Mouse (Mus musculus) adrenal gland, postnatal 4 days (tissue): ENCODE measurements around the gene Dab2. TPM values are rescaled to one million over a fixed set of nuclear protein-coding genes. Genes with fewer than 3 reads are reported as not detected.

Experiments used
- DNase-seq, 2 experiments: peaks; one replicate each; pipeline ENCODE4 v3.0.0; 2021 to 2022; ENCODE audit warnings: low spot score in 2 of 2, mixed read lengths in 2 of 2
- long read RNA-seq, 2 experiments: library from polyadenylated mRNA; stranded (forward); transcript quantifications; one replicate each; pipeline ENCODE4 v2.0.0; 2021
- total RNA-seq, 2 experiments: library from RNA; stranded (reverse); gene quantifications; 2 replicates each; pipeline ENCODE4 v1.2.3; 2021

The Dab2 gene
- 100 to 1,000 TPM; 462 to 492 TPM for total RNA-seq
- long read RNA-seq, experiment 1, full-length matches to known transcripts = 72 of 118 reads
- long read RNA-seq, experiment 1, partial matches to known transcripts = 21 of 118 reads
- long read RNA-seq, experiment 1, other reads (novel, unspliced or antisense) = 25 of 118 reads
- long read RNA-seq, experiment 2, full-length matches to known transcripts = 80 of 181 reads
- long read RNA-seq, experiment 2, partial matches to known transcripts = 75 of 181 reads
- long read RNA-seq, experiment 2, other reads (novel, unspliced or antisense) = 26 of 181 reads

- no peak for DNase-seq
Measured at GRCm38 (mm10) chr15:6299554-6299953, at the start of gene Dab2. Dab2 (plus strand) TSS chr15:6299788.

DNA sequence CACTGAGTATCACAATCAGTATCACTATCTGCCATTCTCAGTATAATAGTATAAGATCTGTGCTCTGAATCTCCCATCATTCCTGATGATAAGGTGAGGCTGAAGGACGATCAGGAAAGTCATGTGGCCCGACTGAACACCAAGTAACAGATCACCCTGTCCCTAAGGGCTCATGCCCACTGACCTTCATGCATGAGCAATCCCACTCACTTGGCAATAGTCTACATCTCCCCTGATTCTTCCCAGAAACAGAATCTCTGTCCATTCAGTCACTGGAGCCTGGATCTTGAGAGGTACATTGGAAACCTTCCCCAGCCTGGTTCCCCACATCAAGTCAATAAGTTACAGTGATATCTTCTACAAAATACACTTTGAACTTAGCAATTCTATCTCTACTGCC lies 46.1 kb upstream of the Dab2 start:
- no peak for DNase-seq

DNA sequence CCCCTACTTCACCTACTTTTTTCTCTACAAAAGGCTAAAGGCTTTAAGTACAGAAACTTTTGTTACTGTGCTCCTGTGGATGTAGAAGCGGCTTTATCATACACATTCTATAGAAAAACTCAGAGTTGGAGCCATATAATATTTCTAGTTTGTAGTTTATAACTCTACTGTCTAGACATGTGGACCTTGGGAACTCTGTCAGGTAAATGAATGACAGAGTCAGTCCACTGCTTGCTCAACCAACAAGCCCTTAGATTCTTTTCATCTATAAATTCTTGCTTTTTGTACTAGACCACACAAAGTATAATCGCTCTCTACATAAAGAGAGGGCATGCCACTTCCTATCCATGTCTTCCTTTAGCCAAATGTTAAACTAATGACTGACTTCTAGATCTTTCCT lies 45.2 kb upstream of the Dab2 start:
- no peak for DNase-seq

DNA sequence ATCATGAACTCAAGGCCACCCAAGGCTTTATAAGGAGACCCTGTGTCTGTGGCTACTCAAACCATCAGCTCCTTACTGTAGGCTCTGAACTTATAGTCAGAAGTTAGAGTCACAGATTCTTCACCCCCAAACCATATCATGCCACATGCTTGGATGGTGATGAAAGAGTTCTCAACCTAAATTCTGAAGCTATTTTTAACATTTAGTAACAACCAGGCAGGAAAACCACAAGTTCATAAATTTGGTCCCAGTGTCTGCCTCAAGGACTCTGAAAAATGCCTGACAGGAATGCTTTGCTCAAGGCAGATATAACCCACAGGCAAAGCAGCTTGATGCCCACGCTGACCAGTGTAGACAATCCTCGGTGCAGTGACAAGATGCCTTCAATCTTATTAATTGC lies 42.5 kb upstream of the Dab2 start:
- no peak for DNase-seq

- DNase-seq = no peak
Measured at GRCm38 (mm10) chr15:6259957-6260740, 39.4 kb upstream of the Dab2 start.

GRCm38 (mm10) chr15:6260741-6261430 lies 38.7 kb upstream of the Dab2 start:
- DNase-seq = no peak

DNA sequence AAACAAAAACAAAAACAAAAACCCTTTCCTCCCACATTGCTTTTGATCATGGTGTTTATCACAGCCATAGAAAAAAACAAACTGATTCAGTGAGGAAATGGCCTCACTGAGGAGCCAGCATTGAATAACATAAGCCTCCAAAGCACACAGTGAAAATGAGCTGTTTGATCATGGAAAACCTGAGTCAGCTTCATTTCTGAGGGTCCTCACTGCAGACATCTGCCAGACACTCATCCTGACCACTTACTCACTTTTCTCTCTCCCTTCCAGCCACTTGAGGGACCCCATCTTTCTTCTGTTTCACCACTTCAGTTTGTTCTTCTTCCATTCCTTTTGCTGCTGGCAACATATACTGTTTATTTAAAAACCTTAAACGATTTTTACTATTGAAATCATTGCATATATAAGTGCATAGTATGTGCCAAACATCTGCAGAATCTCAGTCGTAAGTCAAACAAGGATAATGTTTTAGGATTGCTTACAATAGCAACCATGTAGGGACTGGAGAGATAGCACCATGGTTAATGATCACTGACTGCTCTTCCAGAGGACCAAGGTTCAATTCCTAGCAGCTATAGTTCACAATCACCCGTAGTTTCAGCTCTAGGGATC lies 32.3 kb upstream of the Dab2 start:
- DNase-seq = no peak

GRCm38 (mm10) chr15:6278606-6279468 lies 20.8 kb upstream of the Dab2 start:
- no peak for DNase-seq

DNA sequence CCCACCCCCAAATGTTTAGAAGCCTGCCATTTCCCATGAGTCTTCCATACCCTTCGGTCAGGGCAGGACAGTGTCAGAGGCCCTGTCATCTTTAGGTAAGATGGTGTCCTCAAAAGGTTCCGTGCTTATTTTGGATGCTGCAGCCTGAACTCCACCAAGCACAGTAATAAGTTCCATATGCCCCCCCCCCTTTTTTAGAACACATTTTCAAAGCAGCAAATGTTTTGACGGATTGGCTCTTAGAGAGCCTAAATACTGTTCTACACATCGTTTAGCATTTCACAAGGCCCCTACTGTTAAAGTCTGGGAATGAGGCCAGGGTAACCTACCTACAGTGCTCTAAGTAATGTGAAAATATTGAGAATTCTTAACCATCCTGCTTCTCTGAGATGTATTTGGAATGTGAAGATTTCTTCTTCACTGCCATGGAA lies 19.6 kb upstream of the Dab2 start:
- DNase-seq = no peak

GRCm38 (mm10) chr15:6283249-6283648 lies 16.3 kb upstream of the Dab2 start:
- no peak for DNase-seq

DNA sequence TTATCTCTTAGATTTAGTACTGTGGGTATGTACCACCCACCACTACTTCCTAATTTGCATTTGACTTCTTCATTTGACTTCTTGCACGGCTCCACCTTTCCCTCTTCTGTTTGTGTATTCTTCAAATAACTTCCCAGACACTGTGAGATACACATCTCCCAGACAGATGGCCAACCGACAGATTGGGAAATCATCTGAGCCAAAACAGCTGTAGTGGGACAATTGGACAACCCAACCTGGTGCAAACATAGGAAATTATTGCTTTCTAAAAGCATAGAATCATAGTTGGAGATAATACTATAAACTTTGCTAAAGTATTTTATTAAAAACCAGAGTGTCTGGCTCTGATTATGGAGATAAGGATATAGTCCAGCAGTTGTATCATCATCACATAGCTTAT lies 3.5 kb upstream of the Dab2 start:
- DNase-seq = no peak

DNA sequence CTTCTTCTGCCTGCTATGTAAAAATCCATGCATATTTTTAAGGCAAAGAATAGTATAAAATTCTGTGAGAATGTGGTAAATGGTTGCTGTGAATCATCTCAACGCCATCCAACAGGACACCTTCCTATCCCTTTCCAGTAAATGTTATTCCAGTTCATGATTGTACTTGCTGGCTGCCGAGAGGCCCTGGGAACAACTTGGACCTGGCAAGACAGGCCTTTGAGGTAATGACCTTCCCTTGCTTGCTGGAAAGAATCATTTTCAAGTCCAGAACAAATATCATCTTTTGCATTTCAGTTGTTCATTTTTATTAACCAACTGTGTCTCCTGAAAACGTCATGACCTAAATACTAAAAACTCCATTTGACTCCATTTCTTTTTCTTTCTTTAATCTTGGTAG lies 862 bp upstream of the Dab2 start:
- no peak for DNase-seq

- DNase-seq = no peak
Measured at GRCm38 (mm10) chr15:6302219-6302618, 2.6 kb downstream of the Dab2 start.

- no peak for DNase-seq
Measured at GRCm38 (mm10) chr15:6303822-6304221, 4.2 kb downstream of the Dab2 start.

DNA sequence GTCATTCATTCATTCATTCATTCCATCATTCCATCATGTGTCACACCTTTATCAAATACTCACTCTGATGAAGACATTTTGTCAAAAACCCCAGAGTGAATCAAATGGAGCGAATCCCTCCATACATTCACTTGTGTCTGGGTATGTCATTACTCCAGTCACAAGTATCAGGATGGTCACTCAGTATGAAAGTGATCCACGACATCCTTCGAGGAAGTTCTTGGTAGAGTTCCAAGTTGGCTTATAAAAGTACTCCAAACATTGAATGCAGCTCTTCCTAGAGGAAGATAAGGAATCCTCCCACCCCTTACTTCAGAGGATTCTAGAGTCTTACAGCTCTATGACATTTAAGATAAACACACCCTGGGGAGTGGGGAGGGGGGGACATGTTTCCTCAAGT lies 10.0 kb downstream of the Dab2 start:
- DNase-seq = no peak

DNA sequence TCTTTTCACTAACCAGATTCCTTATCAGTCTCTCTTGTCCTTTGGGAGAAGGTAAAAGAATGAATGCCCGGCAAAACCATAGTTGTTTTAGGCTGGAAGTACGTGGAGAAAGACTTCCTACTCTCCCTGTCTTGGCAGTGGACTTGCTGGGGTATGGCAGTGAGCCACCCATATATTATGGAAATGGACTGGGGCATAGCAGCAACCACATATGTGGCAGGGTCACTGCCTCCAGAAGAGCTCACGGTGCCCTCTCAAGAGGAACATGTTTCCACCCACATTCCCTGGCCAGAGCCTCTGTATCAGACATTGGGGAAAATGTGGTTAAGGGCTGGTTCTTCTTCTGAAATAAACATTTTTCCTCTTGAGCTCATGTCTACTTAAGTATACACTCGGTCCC lies 10.8 kb downstream of the Dab2 start:
- no peak for DNase-seq

GRCm38 (mm10) chr15:6312396-6312795 lies 12.8 kb downstream of the Dab2 start:
- DNase-seq = no peak

GRCm38 (mm10) chr15:6319352-6319751 lies 19.8 kb downstream of the Dab2 start:
- no peak for DNase-seq

DNA sequence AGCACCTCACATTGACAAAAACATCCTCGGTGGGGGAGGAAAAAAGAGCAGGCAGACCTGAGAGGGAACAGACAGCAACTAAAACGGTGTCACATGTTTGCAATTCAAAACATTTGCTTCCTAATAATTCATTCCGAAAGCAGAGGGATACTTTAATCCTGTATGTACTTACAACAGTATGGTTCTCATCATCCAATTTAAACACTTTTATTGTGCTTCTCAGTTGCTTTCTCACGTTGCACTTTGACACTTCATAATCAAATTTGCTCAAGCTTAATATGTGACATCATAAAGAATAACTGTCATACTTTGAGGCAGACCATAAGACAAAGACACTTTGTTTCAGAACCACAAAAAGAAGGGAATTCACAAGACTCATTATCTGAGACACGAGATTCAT lies 20.9 kb downstream of the Dab2 start:
- no peak for DNase-seq

DNA sequence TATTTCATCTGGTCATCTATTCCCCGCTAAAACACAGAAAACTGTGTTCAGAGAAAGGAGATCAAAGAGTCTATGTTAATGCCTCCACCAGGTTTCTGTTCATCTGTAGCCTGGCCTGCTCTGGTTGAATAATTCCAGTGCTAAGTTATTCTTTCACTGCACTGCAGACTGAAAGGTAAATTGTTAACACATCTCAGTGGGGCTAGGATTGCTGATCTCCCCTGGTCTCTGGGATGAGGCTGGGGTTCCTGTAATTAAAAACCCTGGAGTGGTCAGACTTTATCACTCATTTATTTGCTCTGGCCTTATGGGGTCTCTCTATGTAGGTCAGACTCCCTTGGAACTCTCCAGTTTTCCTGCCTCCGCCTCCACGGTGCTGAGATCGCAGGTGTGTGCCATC lies 21.7 kb downstream of the Dab2 start:
- DNase-seq = no peak

DNA sequence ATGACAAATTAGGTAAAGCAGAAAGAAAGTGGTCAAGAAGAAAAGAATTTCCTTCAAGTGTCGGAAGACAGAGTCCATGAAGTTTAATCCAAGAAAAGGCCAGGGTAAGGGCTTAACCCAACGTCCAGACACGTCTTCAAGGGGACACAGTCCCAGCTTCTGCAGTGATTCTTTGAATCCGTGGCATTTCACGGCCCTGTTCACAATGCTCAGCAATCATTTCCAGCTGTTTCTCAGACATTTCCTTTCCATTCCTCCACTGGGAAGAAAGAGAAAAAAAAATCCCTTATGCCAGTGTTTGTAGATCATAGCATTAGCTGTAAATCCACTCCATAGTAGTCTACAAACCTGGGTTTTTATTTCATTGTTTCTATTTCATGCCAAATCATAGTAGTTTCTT lies 22.7 kb downstream of the Dab2 start:
- DNase-seq = no peak
